Mouse (Mus musculus) ES-Bruce4 (cell line): Measurements from ENCODE around the gene Mybl2.

Experiments
- CTCF ChIP-seq: IDR thresholded peaks from one replicate; pipeline ENCODE4 v1.8.1; 2011; ENCODE audit warnings: low read depth, low read length
- EP300 ChIP-seq: IDR thresholded peaks from 2 replicates; pipeline ENCODE4 v1.6.1; 2011; ENCODE audit warnings: low read depth, low read length; ENCODE audit not compliant: insufficient read depth
- POLR2A ChIP-seq: IDR thresholded peaks from one replicate; pipeline ENCODE4 v1.8.1; 2011; ENCODE audit warnings: low read length; ENCODE audit not compliant: insufficient read depth

DNA sequence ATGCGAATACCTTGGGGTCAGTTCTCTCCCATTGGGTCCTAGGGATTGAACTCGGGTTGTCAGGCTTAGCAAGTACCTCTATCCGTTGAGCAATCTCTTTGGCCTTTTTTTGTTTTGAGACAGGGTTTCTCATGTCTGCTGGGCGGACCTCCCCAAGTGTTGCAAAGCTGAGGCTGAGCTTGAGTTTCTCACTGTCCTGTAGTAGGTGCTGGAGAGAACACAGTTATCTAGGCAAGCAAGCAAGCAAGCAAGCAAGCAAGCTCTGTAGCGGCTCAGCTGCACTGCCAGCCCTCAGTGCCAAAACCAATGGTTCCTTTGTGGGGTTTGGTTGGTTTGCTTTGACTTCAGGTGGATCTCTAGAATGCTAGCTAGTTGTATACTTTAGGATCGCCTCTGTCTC lies 6.1 kb downstream of the Mybl2 start:
- TF ChIP-seq CTCF (no peak), POLR2A (no peak), EP300 (no peak)
